Mouse (Mus musculus) limb, embryonic 14.5 days (tissue): Measurements from ENCODE around the gene Gm17364. TPM values are rescaled to one million over a fixed set of nuclear protein-coding genes. Genes with fewer than 3 reads are reported as not detected.
A peak's percentile ranks its signal among the peaks of the same experiment; 100 is the strongest.
"Not testable (repeated sequence)": the region's sequence is repeated elsewhere in the genome, so short reads cannot be mapped to it uniquely, and the experiment has no call there.

Experiments
- ATAC-seq: fragments of 200-750 bp; cut with Nextera tagmentation; 2 replicates; pipeline ENCODE4 v1.8.0; 2017; ENCODE audit warnings: low read depth, moderate number of reproducible peaks, moderate TSS enrichment; ENCODE audit not compliant: low FRiP score
- DNase-seq: peaks from one replicate; pipeline ENCODE4 v3.0.0-alpha.2; 2015; ENCODE audit warnings: low spot score
- H3K27ac ChIP-seq: fragments of 300-500 bp; sonication (generic); replicated peaks from 2 replicates; pipeline ENCODE4 v1.5.1; 2014; ENCODE audit warnings: low read depth, mild to moderate bottlenecking, low read length, moderate library complexity, mixed read lengths
- H3K27me3 ChIP-seq: fragments of 300-500 bp; sonication (generic); 2 replicates; pipeline ENCODE4 v1.6.1; 2014; ENCODE audit warnings: low read length, mixed read lengths; ENCODE audit not compliant: control insufficient read depth, insufficient read depth
- H3K36me3 ChIP-seq: fragments of 300-500 bp; sonication (generic); 2 replicates; pipeline ENCODE4 v1.6.1; 2014; ENCODE audit warnings: mild to moderate bottlenecking, low read length, moderate library complexity, mixed read lengths; ENCODE audit not compliant: control insufficient read depth, insufficient read depth
- H3K4me1 ChIP-seq: fragments of 300-500 bp; sonication (generic); 2 replicates; pipeline ENCODE4 v1.6.1; 2014; ENCODE audit warnings: antibody characterized with exemption, low read length, mixed read lengths; ENCODE audit not compliant: control insufficient read depth, insufficient read depth
- H3K4me2 ChIP-seq: fragments of 300-500 bp; sonication (generic); replicated peaks from 2 replicates; pipeline ENCODE4 v1.6.1; 2014; ENCODE audit warnings: low read depth, mild to moderate bottlenecking, low read length, moderate library complexity; ENCODE audit not compliant: severe bottlenecking
- H3K4me3 ChIP-seq: fragments of 300-500 bp; sonication (generic); replicated peaks from 2 replicates; pipeline ENCODE4 v1.5.1; 2014; ENCODE audit warnings: low read length
- H3K9ac ChIP-seq: fragments of 300-500 bp; sonication (generic); 2 replicates; pipeline ENCODE4 v1.6.1; 2014; ENCODE audit warnings: mild to moderate bottlenecking, low read depth, low read length, moderate library complexity; ENCODE audit not compliant: severe bottlenecking
- H3K9me3 ChIP-seq: fragments of 300-500 bp; sonication (generic); 2 replicates; pipeline ENCODE4 v1.6.1; 2016; ENCODE audit warnings: low read length; ENCODE audit not compliant: control insufficient read depth
- POLR2A ChIP-seq: fragments of 200-500 bp; IDR thresholded peaks from 2 replicates; pipeline ENCODE4 v1.8.0; 2012; ENCODE audit warnings: inconsistent platforms, mild to moderate bottlenecking, moderate library complexity, borderline replicate concordance; ENCODE audit not compliant: insufficient read depth, insufficient read length; ENCODE audit errors: extremely low read depth
- WGBS: fragments of 180-500 bp; shearing (Covaris S2); extraction: QIAGEN DNeasy Blood & Tissue Kit; methylation state at CpG from one replicate; pipeline ENCODE4 v1.1.7; 2014; 5-methylcytosine and 5-hydroxymethylcytosine counted together
- polyA plus RNA-seq, 2 experiments: library from polyadenylated mRNA; depleted of rRNA in 1 of 2; stranded (reverse) in 1 of 2; unstranded in 1 of 2; fragments of >200 nt; fragmentation: Nextera tagmentation in 1 of 2; extraction: Ambion mirVana in 1 of 2; gene quantifications; 2 replicates each; pipeline versions ENCODE4 v1.2.1 to v1.2.3; 2012 to 2014

Gm17364 gene
- polyA plus RNA-seq, 2 experiments = not detected

DNA sequence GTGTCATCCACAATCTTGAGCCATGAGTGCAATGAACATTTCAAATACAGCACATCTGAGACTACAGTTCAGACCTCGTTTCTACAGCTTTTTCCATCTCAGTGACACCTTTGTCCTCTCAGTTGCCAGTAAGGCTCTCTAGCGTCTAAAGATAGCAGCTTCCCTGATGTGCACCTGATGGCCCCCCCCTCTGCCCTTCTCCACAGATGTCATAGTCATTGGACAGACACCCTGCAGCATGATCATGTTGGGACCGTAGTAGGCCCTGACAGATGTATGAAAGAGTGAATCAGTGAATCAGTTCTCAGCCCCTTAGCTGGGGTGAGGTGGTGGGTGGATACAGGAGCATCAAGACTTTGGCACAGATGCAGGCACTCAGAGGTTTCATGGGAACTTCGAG lies 15.9 kb downstream of the Gm17364 start:
- Histone ChIP-seq H3K4me3 (no peak overlapping the region), H3K27ac (no peak overlapping the region), H3K36me3 (no peaks in the 10 kb centered on the region), H3K4me2 (no peak overlapping the region), H3K9ac (no peak overlapping the region), H3K4me1 (no peaks in the 10 kb centered on the region), H3K9me3 (no peaks in the 10 kb centered on the region), H3K27me3 (no peaks in the 10 kb centered on the region)
- ATAC-seq (no peak), DNase-seq (no peak)
- 82% methylated on average over 4 of the region's 4 CpGs for WGBS
- no peak for TF ChIP-seq POLR2A

- TF ChIP-seq POLR2A = no peak
- no peak overlapping the region for H3K4me2 ChIP-seq
- H3K9ac ChIP-seq = no peak overlapping the region
- no peak for ATAC-seq
- H3K27ac ChIP-seq = no peak overlapping the region
- no peaks in the 10 kb centered on the region for H3K9me3 ChIP-seq
- 88% methylated on average over 3 of the region's 3 CpGs for WGBS
- H3K4me1 ChIP-seq = no peaks in the 10 kb centered on the region
- no peaks in the 10 kb centered on the region for H3K36me3 ChIP-seq
- DNase-seq = no peak
- H3K27me3 ChIP-seq = no peaks in the 10 kb centered on the region
- H3K4me3 ChIP-seq = no peak overlapping the region
These were observed 16.8 kb downstream of the Gm17364 start for GRCm38 (mm10) chr13:41256962-41257361.

- H3K27ac ChIP-seq = no peak overlapping the region
- no peaks in the 10 kb centered on the region for H3K36me3 ChIP-seq
- H3K4me3 ChIP-seq = no peak overlapping the region
- WGBS = 92% methylated on average over 5 of the region's 5 CpGs
- DNase-seq = no peak
- no peak for TF ChIP-seq POLR2A
- H3K9me3 ChIP-seq = no peaks in the 10 kb centered on the region
- H3K4me1 ChIP-seq = 0 out of 2 replicates have a peak, but pooled peaks cover under 1% of the 10 kb centered on the region
- no peak for ATAC-seq
- H3K27me3 ChIP-seq = no peaks in the 10 kb centered on the region
- no peak overlapping the region for H3K9ac ChIP-seq
- no peak overlapping the region for H3K4me2 ChIP-seq
These were observed 17.7 kb downstream of the Gm17364 start for GRCm38 (mm10) chr13:41256126-41256525.

DNA sequence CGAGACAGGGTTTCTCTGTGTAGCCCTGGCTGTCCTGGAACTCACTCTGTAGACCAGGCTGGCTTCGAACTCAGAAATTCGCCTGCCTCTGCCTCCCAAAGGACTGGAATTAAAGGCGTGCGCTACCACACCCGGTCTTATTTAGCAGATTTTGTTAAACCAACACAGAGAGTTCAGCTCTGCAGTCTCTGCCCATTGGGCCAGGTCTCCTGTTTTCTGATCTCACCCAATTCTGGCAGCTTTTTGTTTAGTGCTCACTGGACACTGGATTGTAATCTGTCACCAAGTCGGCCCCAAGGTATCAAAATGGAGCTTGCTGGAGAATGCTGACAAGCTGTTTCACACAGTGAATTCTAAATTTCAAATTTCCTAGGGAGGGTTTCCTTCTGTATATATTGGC lies 21.0 kb downstream of the Gm17364 start:
- Histone ChIP-seq H3K4me2 (no peak overlapping the region), H3K9ac (no peak overlapping the region), H3K36me3 (no peaks in the 10 kb centered on the region), H3K4me1 (0 out of 2 replicates have a peak, but pooled peaks cover 5% of the 10 kb centered on the region), H3K27ac (no peak overlapping the region), H3K27me3 (no peaks in the 10 kb centered on the region), H3K9me3 (no peaks in the 10 kb centered on the region), H3K4me3 (no peak overlapping the region)
- TF ChIP-seq POLR2A = no peak
- ATAC-seq (no peak), DNase-seq (no peak)
- 95% methylated on average over 7 of the region's 7 CpGs for WGBS

- no peak overlapping the region for H3K9ac ChIP-seq
- WGBS = 80% methylated on average over 6 of the region's 6 CpGs
- 0 out of 2 replicates have a peak, but pooled peaks cover 5% of the 10 kb centered on the region for H3K4me1 ChIP-seq
- no peaks in the 10 kb centered on the region for H3K36me3 ChIP-seq
- no peak for TF ChIP-seq POLR2A
- no peaks in the 10 kb centered on the region for H3K27me3 ChIP-seq
- H3K27ac ChIP-seq = no peak overlapping the region
- no peak overlapping the region for H3K4me2 ChIP-seq
- ATAC-seq = no peak
- H3K4me3 ChIP-seq = no peak overlapping the region
- no peaks in the 10 kb centered on the region for H3K9me3 ChIP-seq
- DNase-seq = no peak
These were observed 21.6 kb downstream of the Gm17364 start for GRCm38 (mm10) chr13:41252141-41252540.

- DNase-seq (no peak), ATAC-seq (no peak)
- Histone ChIP-seq H3K27me3 (no peaks in the 10 kb centered on the region), H3K9me3 (no peaks in the 10 kb centered on the region), H3K4me3 (no peak overlapping the region), H3K4me1 (0 out of 2 replicates have a peak, but pooled peaks cover 5% of the 10 kb centered on the region), H3K4me2 (no peak overlapping the region), H3K36me3 (no peaks in the 10 kb centered on the region), H3K9ac (no peak overlapping the region), H3K27ac (no peak overlapping the region)
- TF ChIP-seq POLR2A = no peak
- 84% methylated on average over 5 of the region's 5 CpGs for WGBS
These were observed 22.1 kb downstream of the Gm17364 start for GRCm38 (mm10) chr13:41251667-41252066.

- 83% methylated on average over 5 of the region's 5 CpGs for WGBS
- H3K9me3 ChIP-seq, H3K4me1 ChIP-seq, H3K27ac ChIP-seq, H3K36me3 ChIP-seq, H3K4me3 ChIP-seq, DNase-seq, H3K27me3 ChIP-seq, H3K9ac ChIP-seq, ATAC-seq: not testable (repeated sequence)
- H3K4me2 ChIP-seq = peak overlapping the region; percentile 71; the same call in 1 of the 2 replicates
These were observed 22.5 kb downstream of the Gm17364 start for GRCm38 (mm10) chr13:41251232-41251631.
